ENCODE assay signal across 17 mouse cellular contexts in the genomic region with DNA sequence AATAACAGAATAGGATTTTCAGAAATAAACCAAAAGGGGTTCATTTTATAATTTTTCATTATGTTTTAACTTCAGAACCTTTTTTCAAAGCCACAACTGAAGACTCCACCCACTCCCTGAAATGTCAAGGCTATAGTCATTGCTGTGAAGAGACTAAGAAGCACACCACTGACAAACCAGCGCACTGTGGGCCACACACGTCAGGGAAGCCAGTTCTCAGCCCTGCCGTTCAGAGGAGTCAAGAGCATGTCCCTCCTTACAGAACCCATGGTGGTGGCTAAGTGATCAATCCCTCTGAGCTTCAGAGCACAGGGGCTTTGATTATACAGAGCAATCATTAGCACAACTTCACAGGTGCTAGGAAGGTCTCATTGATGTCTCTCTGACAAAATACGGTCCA.
"Had no signal": no experiment of that assay in that cellular context is flagged by ENCODE, and none has a peak within 500 bp of the region (broad histone marks: within the 10 kb centered on the region; RNA-seq: fewer than 3 reads in every experiment).

No protein-coding gene starts in this region.

- H3K27ac ChIP-seq: kidney, embryonic 15.5 days; left cerebral cortex, adult 2 months; limb, embryonic 12.5 days; limb, embryonic 15.5 days; liver, embryonic 13.5 days had no signal

- H3K27me3 ChIP-seq: kidney, embryonic 15.5 days; limb, embryonic 12.5 days; limb, embryonic 15.5 days; liver, embryonic 13.5 days had no signal

- H3K9ac ChIP-seq: kidney, embryonic 15.5 days; limb, embryonic 12.5 days; limb, embryonic 15.5 days; liver, embryonic 13.5 days had no signal

- DNase-seq: kidney, postnatal 10 days; kidney, postnatal 36 days; layer of hippocampus, postnatal 36 days; left cerebral cortex, postnatal 4 days; liver, embryonic 13.5 days; lung, adult 2 months; lung, postnatal 14 days; lung, postnatal 4 days; midbrain, embryonic 14.5 days; thymus, adult 2 months; thymus, postnatal 14 days; thymus, postnatal 4 days had no signal

- H3K4me2 ChIP-seq: kidney, embryonic 15.5 days; limb, embryonic 12.5 days; limb, embryonic 15.5 days; liver, embryonic 13.5 days; midbrain, embryonic 11.5 days had no signal

- H3K4me3 ChIP-seq: kidney, embryonic 15.5 days; left cerebral cortex, adult 2 months; limb, embryonic 12.5 days; limb, embryonic 15.5 days; liver, embryonic 13.5 days had no signal

- H3K9me3 ChIP-seq: kidney, embryonic 15.5 days; limb, embryonic 12.5 days; limb, embryonic 15.5 days; liver, embryonic 13.5 days had no signal

- H3K4me1 ChIP-seq: kidney, embryonic 15.5 days; limb, embryonic 12.5 days; limb, embryonic 15.5 days; liver, embryonic 13.5 days had no signal
